Mouse (Mus musculus) bone marrow macrophage, adult 2 months (primary cell): Measurements from ENCODE around the gene Emc8.

Experiments
- CTCF ChIP-seq: IDR thresholded peaks from 2 replicates; pipeline ENCODE4 v1.5.1; 2012; ENCODE audit warnings: low read depth, mild to moderate bottlenecking, low read length, moderate library complexity
- POLR2A ChIP-seq: IDR thresholded peaks from 2 replicates; pipeline ENCODE4 v1.6.1; 2012; ENCODE audit warnings: mild to moderate bottlenecking, low read depth, low read length, borderline replicate concordance

DNA sequence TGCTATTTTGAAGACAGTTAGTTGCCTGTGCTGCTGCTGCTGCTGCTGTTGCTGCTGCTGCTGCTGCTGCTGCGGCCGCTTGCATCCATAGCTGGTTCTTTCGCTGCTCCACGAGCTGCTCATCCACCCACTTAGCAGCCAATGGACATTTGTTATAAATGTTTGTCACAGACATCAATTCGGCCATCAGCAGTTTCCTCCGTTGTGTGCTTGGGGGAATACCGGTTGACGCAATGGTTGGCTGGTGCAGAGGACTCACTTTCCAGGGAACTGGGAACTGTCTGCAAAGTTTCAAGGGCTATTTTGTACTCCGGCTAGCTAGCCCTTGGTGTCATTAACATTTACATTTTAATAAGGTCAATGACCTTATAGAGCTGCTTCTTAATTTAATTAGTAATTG lies 35.8 kb upstream of the Emc8 start:
- TF ChIP-seq CTCF: no peak
- no peak for TF ChIP-seq POLR2A
